Comparison of ENCODE assay signal across 16 mouse cellular contexts in genomic region chr10:102685833-102686434, GRCm38 (mm10).
DNase-seq lines count a peak whose midpoint lies in the region; ATAC-seq and TF ChIP-seq lines count a peak whose summit lies in the region.
"Had no signal": no experiment of that assay in that cellular context is flagged by ENCODE, and none has a peak within 500 bp of the region (broad histone marks: within the 10 kb centered on the region; RNA-seq: fewer than 3 reads in every experiment).

No protein-coding gene starts in this region.

- peak overlapping the region; percentile 12; the same call in 1 of the 2 replicates for H3K4me2 ChIP-seq in forebrain, embryonic 15.5 days (replicated peaks)
- H3K4me2 ChIP-seq in forebrain, embryonic 11.5 days (ENCODE audit: low read depth, low read length, severe bottlenecking): no peak overlapping the region
- H3K4me2 ChIP-seq in lung, postnatal 0 days (replicated peaks; ENCODE audit: low read depth, low read length): no peak overlapping the region

- no peaks in the 10 kb centered on the region for H3K36me3 ChIP-seq in forebrain, embryonic 15.5 days
- H3K36me3 ChIP-seq in forebrain, embryonic 11.5 days (ENCODE audit: control insufficient read depth, insufficient read depth, low read length): no peaks in the 10 kb centered on the region
- no peaks in the 10 kb centered on the region for H3K36me3 ChIP-seq in lung, postnatal 0 days (ENCODE audit: insufficient read depth, low read length)
- H3K36me3 ChIP-seq in kidney, adult 2 months (ENCODE audit: control insufficient read depth, insufficient read depth, low read length): no peaks in the 10 kb centered on the region

- H3K4me3 ChIP-seq in forebrain, embryonic 15.5 days: no peak overlapping the region
- H3K4me3 ChIP-seq in forebrain, embryonic 11.5 days (ENCODE audit: low read depth, low read length): no peak overlapping the region
- no peak overlapping the region for H3K4me3 ChIP-seq in lung, postnatal 0 days (ENCODE audit: low read depth, low read length)
- no peak overlapping the region for H3K4me3 ChIP-seq in kidney, adult 2 months (ENCODE audit: insufficient read depth, low read depth, low read length)
- H3K4me3 ChIP-seq: left cerebral cortex, adult 2 months; megakaryocyte, embryonic 14.5 days had no signal

- TF ChIP-seq CTCF in lung, postnatal 0 days (IDR thresholded peaks at IDR 0.05): no peak
- no peak for TF ChIP-seq CTCF in kidney, adult 2 months (conservative IDR thresholded peaks at IDR 0.05; ENCODE audit: insufficient read depth, insufficient read length, low read depth, low read length)

- TF ChIP-seq POLR2A in kidney, adult 2 months (IDR thresholded peaks at IDR 0.05; ENCODE audit: low read depth, low read length): no peak

- no peak for DNase-seq in forebrain, embryonic 11.5 days (ENCODE audit: low spot score)
- peak; percentile 14 for DNase-seq in lung, postnatal 0 days (ENCODE audit: low spot score)
- DNase-seq in lung, postnatal 25 days (ENCODE audit: low spot score): no peak
- peak; percentile 72 for DNase-seq in kidney, adult 2 months
- DNase-seq in kidney, postnatal 36 days: peak; percentile 15 to 56
- no peak for DNase-seq in left cerebral cortex, postnatal 36 days (ENCODE audit: low spot score in 2 of 2)
- no peak for DNase-seq in liver
- DNase-seq: cerebellum, adult 11-12 months; cerebellum, postnatal 36 days; liver, postnatal 0 days; right cerebral cortex, postnatal 14 days; thymus, adult 2 months had no signal

- H3K27ac ChIP-seq in forebrain, embryonic 15.5 days (replicated peaks): peak overlapping the region; percentile 70; the same call in 1 of the 2 replicates
- H3K27ac ChIP-seq in forebrain, embryonic 11.5 days (ENCODE audit: low read depth, low read length): no peak overlapping the region
- no peak overlapping the region for H3K27ac ChIP-seq in lung, postnatal 0 days (ENCODE audit: low read length)
- H3K27ac ChIP-seq in kidney, adult 2 months (ENCODE audit: insufficient read depth, low read depth, low read length): no peak overlapping the region
- H3K27ac ChIP-seq: left cerebral cortex, adult 2 months had no signal

- intact Hi-C loops in left cerebral cortex, postnatal 36 days (cut with DNase I): no loop called here

- no peaks in the 10 kb centered on the region for H3K9me3 ChIP-seq in forebrain, embryonic 15.5 days
- no peaks in the 10 kb centered on the region for H3K9me3 ChIP-seq in forebrain, embryonic 11.5 days (ENCODE audit: control insufficient read depth, low read length)
- H3K9me3 ChIP-seq in lung, postnatal 0 days (ENCODE audit: low read length): no peaks in the 10 kb centered on the region

- peak; percentile 59 for ATAC-seq in forebrain, embryonic 15.5 days (replicated peaks)
- ATAC-seq in forebrain, embryonic 11.5 days (replicated peaks; ENCODE audit: low FRiP score): no peak
- ATAC-seq in lung, postnatal 0 days: peak; percentile 55
- ATAC-seq: inflammation-experienced regulatory T-cells, adult 6 months; liver, postnatal 0 days had no signal

- no peaks in the 10 kb centered on the region for H3K27me3 ChIP-seq in forebrain, embryonic 15.5 days
- H3K27me3 ChIP-seq in forebrain, embryonic 11.5 days (ENCODE audit: control insufficient read depth, insufficient read depth, low read length): no peaks in the 10 kb centered on the region
- no peaks in the 10 kb centered on the region for H3K27me3 ChIP-seq in lung, postnatal 0 days (replicated peaks; ENCODE audit: insufficient read depth, low read length)
- H3K27me3 ChIP-seq in kidney, adult 2 months (replicated peaks; ENCODE audit: control insufficient read depth, insufficient read depth, low read length): no peaks in the 10 kb centered on the region
- H3K27me3 ChIP-seq: megakaryocyte, embryonic 14.5 days had no signal

- TF ChIP-seq EP300 in lung, postnatal 0 days (IDR thresholded peaks at IDR 0.05): peak; percentile 49; the same call in 1 of the 2 replicates

- H3K4me1 ChIP-seq in forebrain, embryonic 15.5 days: no peaks in the 10 kb centered on the region; the same call in 1 of the 2 replicates
- H3K4me1 ChIP-seq in forebrain, embryonic 11.5 days (replicated peaks; ENCODE audit: control insufficient read depth, insufficient read depth, low read length): no peaks in the 10 kb centered on the region
- no peaks in the 10 kb centered on the region for H3K4me1 ChIP-seq in lung, postnatal 0 days (ENCODE audit: insufficient read depth, low read depth, low read length)
- H3K4me1 ChIP-seq in kidney, adult 2 months (ENCODE audit: control insufficient read depth, insufficient read depth, low read length): no peaks in the 10 kb centered on the region
- H3K4me1 ChIP-seq: megakaryocyte, embryonic 14.5 days had no signal

- 70% methylated on average over 7 of the region's 7 CpGs for WGBS in forebrain, embryonic 15.5 days
- WGBS in forebrain, embryonic 11.5 days: 92% methylated on average over 7 of the region's 7 CpGs
- WGBS in lung, postnatal 0 days: 64% methylated on average over 7 of the region's 7 CpGs
- WGBS in kidney, adult 2 months: 48% methylated on average over 7 of the region's 7 CpGs

- H3K9ac ChIP-seq in forebrain, embryonic 15.5 days (replicated peaks): no peak overlapping the region
- H3K9ac ChIP-seq in forebrain, embryonic 11.5 days (ENCODE audit: low read length): no peak overlapping the region
- H3K9ac ChIP-seq in lung, postnatal 0 days (replicated peaks; ENCODE audit: low read depth): no peak overlapping the region
- H3K9ac ChIP-seq: liver, postnatal 0 days had no signal

Comparison
In these comparisons a context has a peak if more than half of its experiments do, and no peak if none do; other contexts are left out.
1. DNase-seq: peak in lung, postnatal 0 days (single experiment), kidney, adult 2 months (single experiment) and kidney, postnatal 36 days (2 of 2); none in forebrain, embryonic 11.5 days (single experiment), lung, postnatal 25 days (single experiment), left cerebral cortex, postnatal 36 days (0 of 2) and liver (single experiment).